Mouse (Mus musculus): Measurements from ENCODE around the gene Iglon5. TPM values are rescaled to one million over a fixed set of nuclear protein-coding genes. Genes with fewer than 3 reads are reported as not detected.

Gene Iglon5
- total RNA-seq (2021), result under 1 TPM; 0.19 to 0.39 TPM
- long read RNA-seq, experiment 1, result 0 reads
- long read RNA-seq, experiment 2, result 0 reads

DNA sequence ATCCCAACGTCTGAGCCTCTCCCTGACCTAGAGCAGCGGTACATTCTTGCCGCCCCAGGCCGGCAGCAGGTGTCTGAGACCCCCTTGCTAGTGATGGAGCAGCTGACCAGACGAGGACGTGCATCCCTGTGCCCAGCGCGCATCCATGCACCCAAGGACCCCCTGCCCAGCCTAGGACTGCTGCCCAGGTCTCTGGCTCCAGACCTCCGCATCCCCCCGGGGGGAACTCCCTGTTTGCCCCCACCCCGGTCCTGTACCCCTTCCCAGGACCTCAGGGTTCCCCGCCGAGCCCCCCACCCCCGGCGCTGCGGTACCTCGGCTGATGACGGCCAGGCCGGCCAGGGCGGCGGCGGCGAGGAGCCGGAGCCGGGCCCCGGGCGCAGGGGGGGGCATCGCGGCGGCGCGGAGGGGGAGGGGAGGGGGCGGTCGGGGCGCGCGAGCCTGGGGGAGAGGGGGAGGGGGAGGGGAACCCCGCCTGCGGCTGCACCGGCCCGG lies at the start of gene Iglon5:
Iglon5 (minus strand) TSS at position 445 of the 495 bp plus-strand sequence.
- DNase-seq (ENCODE audit: low spot score), result no peak

DNA sequence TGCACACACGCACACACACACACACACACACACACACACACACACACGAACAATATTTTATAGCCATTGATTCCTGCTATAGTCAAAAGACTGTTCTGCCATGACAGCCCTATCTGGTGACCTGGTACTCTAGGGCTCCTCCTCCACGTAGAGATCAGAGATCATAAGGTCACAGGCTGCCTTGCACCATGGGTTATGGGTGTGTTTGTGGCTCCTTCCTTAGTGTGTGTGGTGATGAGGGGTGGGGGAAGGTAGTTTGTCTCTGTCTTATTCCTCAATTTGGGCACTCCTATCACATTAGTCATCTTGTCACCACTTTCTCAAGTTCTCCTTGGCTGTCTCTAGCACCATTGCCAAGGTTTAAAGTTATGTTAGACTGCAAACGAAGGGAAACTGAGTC lies 48.6 kb upstream of the Iglon5 start:
- no peak for DNase-seq (ENCODE audit: low spot score)

DNA sequence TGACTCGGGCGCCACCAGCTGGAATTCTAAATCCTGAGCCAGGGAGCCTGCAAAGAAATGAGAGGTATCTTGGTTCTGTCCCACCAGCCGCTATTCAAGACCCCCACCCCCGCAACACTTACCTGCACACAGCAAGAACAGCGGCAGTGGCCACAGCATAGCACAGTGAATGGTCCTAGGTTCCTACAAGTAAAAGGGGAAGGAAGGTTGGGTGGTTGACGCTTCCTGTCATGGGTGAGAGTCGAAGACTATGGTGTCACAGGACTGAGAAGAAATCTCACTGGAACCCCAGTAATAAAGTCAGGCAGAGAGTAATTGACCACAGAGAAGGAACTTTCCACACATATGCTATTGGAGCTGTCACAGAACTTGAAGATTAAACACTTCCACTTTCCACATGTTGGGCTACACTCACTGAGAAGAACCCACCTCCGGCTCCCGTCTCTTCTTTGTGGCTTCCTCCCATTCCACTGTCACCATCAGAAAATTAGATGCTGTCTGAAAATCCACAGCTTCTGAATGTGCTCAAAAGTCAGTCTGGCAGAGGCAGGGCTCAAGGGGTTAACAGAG lies 43.1 kb upstream of the Iglon5 start:
- DNase-seq (ENCODE audit: low spot score), result no peak

GRCm38 (mm10) chr7:43530216-43530785 lies 40.4 kb upstream of the Iglon5 start:
- no peak for DNase-seq (ENCODE audit: low spot score)

- DNase-seq (ENCODE audit: low spot score), result no peak
Observed at GRCm38 (mm10) chr7:43525313-43525712, 35.4 kb upstream of the Iglon5 start.

DNA sequence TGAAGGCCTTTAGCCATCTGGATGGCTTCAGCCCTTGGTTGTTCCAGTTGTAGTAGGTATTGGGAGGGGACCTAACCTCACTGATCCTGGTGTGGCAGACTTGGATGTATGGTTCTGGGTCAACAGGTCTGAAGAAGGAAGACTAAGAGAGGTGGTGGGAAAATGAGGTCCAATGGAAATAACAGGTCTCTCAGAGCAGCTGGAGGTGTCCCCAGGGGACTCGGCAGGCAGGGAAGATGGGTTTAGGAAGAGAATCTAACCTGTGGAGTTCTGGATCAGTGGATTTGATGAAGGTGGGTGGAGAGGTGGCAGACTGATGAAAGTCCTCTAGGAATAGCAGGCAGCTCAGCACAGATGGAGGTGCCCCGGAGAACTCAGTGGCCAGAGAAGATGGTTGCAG lies 32.9 kb upstream of the Iglon5 start:
- DNase-seq (ENCODE audit: low spot score), result no peak

DNA sequence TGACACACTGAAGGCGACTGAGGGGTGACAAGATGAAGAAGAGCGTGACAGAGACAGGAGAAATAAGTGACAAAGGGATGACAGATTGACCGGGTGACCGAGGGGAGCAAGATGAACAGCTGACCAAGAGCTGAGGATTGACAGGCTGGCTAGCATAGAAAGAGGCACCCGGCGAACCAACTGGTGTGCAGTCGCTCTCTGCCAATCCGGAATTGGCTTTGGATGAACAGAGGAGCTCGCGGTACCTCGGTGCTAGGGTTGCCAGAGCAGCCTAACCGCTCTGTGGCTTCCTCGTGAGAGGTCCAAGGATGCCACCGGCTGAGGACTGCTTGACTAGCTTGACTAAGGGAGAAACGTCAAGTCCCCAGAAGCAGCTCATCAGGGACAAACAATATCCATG lies 28.5 kb upstream of the Iglon5 start:
- no peak for DNase-seq (ENCODE audit: low spot score)

- no peak for DNase-seq (ENCODE audit: low spot score)
Observed at GRCm38 (mm10) chr7:43515076-43515475, 25.2 kb upstream of the Iglon5 start.

- DNase-seq (ENCODE audit: low spot score), result no peak
Observed at GRCm38 (mm10) chr7:43512519-43512918, 22.6 kb upstream of the Iglon5 start.

DNA sequence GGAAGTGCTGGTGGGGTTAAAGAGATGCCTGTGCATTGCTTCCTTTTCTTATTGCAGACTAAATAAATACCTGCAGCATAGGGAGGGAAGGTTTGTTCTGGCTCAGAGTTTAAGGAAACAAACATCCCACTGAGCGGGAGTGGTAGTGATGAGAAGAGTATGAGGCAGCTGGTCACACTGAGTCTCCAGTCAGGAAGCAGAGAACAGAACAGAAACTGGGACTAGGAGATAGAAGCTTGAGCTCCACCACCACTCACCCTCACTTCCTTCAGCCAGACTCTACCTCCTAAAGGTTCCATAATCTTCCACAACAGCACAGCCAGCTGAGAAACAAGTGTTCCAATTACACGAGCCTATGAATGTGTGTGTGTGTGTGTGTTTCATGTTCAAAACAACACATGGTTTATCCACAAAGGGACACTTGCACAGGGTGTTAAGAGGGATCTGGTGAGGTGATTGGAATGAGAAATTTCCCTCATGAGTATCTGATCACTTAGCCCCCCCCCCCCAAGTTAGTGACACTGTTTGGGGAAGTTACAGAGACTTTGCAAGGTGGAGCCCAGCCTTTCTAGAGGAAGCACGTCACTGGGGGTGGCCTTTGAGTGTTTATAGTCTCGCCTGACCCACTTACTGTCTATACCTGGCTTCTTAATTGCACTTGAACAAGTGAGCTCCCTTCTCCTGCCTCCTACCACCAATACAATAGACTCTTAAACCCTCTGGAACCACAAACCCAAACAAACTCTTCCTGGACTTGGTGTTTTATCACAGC lies 22.0 kb upstream of the Iglon5 start:
- no peak for DNase-seq (ENCODE audit: low spot score)

GRCm38 (mm10) chr7:43495343-43496021 lies 5.6 kb upstream of the Iglon5 start:
- no peak for DNase-seq (ENCODE audit: low spot score)

- DNase-seq (ENCODE audit: low spot score), result no peak
Observed at GRCm38 (mm10) chr7:43490861-43491260, 986 bp upstream of the Iglon5 start.

DNA sequence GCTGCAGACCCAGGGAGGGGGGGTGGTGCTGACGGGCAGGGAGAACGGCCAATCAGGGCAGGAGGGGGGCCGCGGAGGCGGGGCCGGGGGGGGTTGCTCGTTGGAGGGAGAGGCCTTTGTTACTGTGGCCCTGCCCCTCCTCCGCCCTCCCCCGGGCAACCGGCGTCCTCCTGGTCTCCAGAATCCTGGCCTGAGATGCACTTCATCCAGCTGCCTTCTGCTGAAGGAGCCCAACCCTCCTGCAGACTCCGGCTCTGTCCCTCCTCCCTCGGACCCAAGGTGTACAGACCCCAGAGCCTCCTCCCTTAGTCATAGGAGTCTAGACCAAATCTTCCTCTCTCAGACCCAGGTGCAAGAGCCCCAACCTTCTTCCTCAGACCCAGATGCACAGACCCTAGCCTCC lies 308 bp upstream of the Iglon5 start:
- no peak for DNase-seq (ENCODE audit: low spot score)

DNA sequence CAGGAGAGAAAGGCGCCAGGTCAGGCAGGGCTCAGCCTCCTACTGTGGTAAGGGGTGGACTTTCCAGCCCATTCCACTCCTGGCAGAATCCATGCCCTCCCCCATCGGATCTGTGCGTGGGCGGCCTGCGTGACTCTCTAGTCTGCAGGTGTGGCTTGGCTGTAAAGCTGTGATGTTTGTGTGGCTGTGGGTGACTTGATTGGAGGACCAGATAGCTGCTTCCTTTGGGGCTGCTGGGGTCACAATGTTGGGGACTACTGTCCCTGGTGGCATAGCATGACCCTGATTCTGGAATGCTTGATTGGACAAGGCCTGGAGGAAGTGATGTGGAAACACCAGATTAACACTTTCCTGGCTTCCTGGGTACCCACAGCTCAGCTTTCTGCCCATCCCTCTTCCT lies 1.2 kb downstream of the Iglon5 start:
- no peak for DNase-seq (ENCODE audit: low spot score)

- DNase-seq (ENCODE audit: low spot score), result no peak
Observed at GRCm38 (mm10) chr7:43483236-43483635, 6.6 kb downstream of the Iglon5 start.

DNA sequence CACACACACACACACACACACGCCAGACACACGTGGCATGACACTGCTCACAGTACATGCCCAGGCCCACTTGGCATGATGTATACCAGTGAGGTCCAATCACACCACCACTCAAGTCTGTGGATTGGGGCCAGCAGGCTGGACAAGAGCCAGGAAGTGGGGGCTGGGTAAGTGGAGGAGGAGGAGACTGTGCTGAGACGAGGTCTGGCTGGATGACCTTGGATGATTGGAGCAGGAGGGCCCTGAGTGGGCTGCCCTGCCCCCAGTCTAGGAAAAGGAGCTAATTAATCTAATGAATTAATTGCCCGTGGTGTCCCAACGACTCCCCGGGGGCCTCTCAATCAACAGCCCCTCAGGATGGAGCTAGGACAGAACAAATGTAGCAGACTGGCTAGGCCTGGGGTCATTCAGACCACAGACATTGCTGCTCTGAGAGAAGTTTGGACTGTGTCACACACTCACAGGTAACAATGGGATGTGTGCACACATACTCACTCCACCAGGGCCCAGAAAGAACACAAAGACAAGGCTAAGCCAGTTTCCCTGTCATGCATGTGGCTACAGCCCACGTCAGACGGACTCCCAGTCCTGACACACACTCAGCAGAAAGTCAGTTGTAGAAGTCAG lies 7.7 kb downstream of the Iglon5 start:
- no peak for DNase-seq (ENCODE audit: low spot score)

GRCm38 (mm10) chr7:43481191-43481590 lies 8.7 kb downstream of the Iglon5 start:
- no peak for DNase-seq (ENCODE audit: low spot score)

DNA sequence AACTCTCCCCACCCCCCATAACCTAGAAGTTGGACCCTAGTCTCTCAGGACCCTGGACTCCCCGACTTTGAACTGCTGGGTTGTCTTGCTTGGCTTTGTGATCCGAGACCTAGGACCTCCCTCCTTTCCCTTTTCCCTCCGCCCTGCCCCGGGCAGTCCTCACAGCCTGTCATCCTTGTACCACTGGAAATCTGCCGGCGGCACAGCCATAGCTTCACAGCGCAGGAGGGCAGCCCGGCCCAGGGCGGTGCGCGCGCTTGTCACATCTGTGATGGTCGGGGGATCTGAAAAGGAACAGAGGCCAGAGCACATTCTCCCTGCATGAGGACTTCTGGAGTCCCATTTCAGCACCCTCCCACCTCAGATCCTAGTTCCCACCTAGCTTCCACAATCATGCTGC lies 13.5 kb downstream of the Iglon5 start:
- DNase-seq (ENCODE audit: low spot score), result no peak

- DNase-seq (ENCODE audit: low spot score), result no peak
Observed at GRCm38 (mm10) chr7:43475706-43476105, 14.2 kb downstream of the Iglon5 start.

DNA sequence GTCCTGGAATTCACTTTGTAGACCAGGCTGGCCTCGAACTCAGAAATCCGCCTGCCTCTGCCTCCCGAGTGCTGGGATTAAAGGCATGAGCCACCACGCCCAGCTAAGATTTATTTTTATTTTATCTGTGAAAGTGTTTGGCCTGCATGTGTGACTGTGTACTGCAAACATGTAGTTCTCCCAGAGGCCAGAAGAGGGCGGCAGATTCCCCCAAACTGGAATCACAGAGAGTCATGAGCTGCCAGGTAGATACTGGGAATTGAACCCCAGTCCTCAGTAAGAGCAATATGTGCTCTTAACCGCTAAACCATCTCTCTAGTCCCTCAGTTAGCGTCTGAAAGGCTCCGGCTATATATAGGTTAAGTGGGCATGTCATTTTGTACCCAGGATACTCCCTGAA lies 19.5 kb downstream of the Iglon5 start:
- no peak for DNase-seq (ENCODE audit: low spot score)

DNA sequence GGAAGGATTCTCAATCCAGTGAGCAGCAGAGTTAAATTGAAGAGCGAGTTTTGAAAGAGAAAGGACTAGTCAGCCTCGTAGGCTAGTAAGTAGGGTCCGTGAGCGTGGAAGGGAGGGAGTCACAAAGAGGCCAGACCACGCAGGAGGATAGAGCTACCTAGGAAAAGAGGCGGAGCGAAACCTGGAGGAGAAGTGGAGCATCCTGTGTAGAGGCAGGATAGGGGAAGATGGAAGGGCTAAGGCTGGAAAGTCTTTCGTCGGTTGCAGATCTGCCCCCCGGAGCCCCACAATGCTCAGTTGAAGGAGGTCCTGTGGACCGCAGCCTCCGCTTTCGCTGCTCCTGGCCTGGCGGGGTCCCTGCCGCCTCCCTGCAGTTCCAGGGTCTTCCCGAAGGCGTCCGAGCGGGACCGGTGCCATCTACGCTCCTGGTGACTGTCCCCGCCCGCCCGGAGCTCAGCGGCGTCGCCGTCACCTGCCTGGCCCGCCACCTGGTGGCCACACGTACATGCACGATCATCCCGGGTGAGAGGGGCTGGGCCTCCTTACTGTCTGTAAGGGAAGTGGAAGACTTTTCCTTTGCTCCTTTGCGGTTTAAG lies 23.7 kb downstream of the Iglon5 start:
- DNase-seq (ENCODE audit: low spot score), result peak; percentile 75

Data from gastrocnemius, adult 18-20 months (tissue).